Mouse (Mus musculus): ENCODE data around the gene Myo19. TPM values are rescaled to one million over a fixed set of nuclear protein-coding genes. Genes with fewer than 3 reads are reported as not detected.
"Not testable (repeated sequence)": the region's sequence is repeated elsewhere in the genome, so short reads cannot be mapped to it uniquely, and the experiment has no call there.

Gene Myo19
- polyA plus RNA-seq, 1 experiment from 2014 or later, result 8.2 TPM

- Histone ChIP-seq H3K9ac (peak overlapping the region; percentile 95), H3K36me3 (no peaks in the 10 kb centered on the region), H3K4me1 (peaks cover 14% of the 10 kb centered on the region), H3K9me3 (no peaks in the 10 kb centered on the region), H3K27me3 (replicated peaks) (no peaks in the 10 kb centered on the region), H3K4me3 (peak overlapping the region; percentile 91), H3K4me2 (replicated peaks) (peak overlapping the region; percentile 93), H3K27ac (0 out of 2 replicates have a peak overlapping the region, but pooled peaks have one; percentile 99)
- ATAC-seq (ENCODE audit: low FRiP score, low read depth), result no peak
- WGBS, result 77% methylated on average over 4 of the region's 4 CpGs
Observed at GRCm38 (mm10) chr11:84871548-84872069, 8.3 kb upstream of the Myo19 start.

DNA sequence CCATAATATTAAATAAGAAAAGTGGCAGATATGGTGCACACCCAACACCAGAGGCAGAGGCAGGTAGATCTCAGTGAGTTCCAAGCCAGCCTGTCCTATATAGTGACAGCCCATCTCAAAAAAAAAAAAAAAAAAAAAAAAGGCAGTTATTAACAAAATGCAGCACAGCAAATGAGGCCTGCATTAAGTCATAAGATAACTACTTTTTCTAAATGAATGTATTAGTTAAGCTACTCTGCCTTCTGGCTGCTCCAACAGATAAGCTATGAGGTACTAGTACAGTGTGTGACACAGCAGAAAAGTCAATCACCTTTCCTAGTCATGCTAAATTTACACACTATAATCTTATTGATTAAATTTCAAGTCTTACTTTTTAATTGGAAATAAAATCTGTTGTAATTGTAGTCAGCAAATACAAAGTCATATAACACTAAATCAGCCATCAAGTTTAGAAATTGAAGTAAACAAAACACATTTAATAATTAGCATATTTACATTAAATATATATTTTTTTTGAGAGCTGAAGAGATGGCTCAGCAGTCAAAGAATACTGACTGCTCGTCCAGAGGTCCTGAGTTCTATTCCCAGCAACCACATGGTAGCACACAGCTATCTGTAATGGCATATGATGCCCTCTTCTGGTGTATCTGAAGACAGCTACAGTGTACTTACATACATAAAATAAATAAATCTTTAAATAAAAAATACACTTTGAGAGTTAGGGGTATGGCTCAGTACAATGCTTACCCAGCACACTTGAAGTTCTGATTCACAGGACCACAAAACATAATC lies 6.7 kb upstream of the Myo19 start:
- Histone ChIP-seq H3K9me3 (no peaks in the 10 kb centered on the region), H3K4me3 (no peak overlapping the region), H3K27ac (no peak overlapping the region), H3K4me2 (replicated peaks) (no peak overlapping the region), H3K9ac (no peak overlapping the region), H3K27me3 (replicated peaks) (no peaks in the 10 kb centered on the region), H3K4me1 (peaks cover 7% of the 10 kb centered on the region), H3K36me3 (peaks cover 4% of the 10 kb centered on the region; the same call in 1 of the 2 replicates)
- no peak for ATAC-seq (ENCODE audit: low FRiP score, low read depth)
- 66% methylated on average over 1 of the region's 1 CpGs for WGBS

GRCm38 (mm10) chr11:84876020-84876419 lies 3.9 kb upstream of the Myo19 start:
- not testable (repeated sequence) for ATAC-seq (ENCODE audit: low FRiP score, low read depth); H3K36me3 ChIP-seq; H3K9ac ChIP-seq; H3K9me3 ChIP-seq; H3K4me2 ChIP-seq (replicated peaks); H3K27ac ChIP-seq; H3K27me3 ChIP-seq (replicated peaks); H3K4me3 ChIP-seq
- peaks cover 11% of the 10 kb centered on the region for H3K4me1 ChIP-seq
- WGBS, result 50% methylated on average over 1 of the region's 1 CpGs

- H3K27ac ChIP-seq, result 0 out of 2 replicates have a peak overlapping the region, but pooled peaks have one; percentile 57
- H3K4me1 ChIP-seq, result peaks cover 16% of the 10 kb centered on the region
- H3K9me3 ChIP-seq, result no peaks in the 10 kb centered on the region
- H3K4me3 ChIP-seq, result peak overlapping the region; percentile 89
- H3K9ac ChIP-seq, result peak overlapping the region; percentile 88
- ATAC-seq (ENCODE audit: low FRiP score, low read depth), result no peak
- no peaks in the 10 kb centered on the region for H3K27me3 ChIP-seq (replicated peaks)
- H3K4me2 ChIP-seq (replicated peaks), result peak overlapping the region; percentile 94
- WGBS, result 24% methylated on average over 7 of the region's 7 CpGs
- H3K36me3 ChIP-seq, result peaks cover 14% of the 10 kb centered on the region
Observed at GRCm38 (mm10) chr11:84879007-84879771, 759 bp upstream of the Myo19 start.

GRCm38 (mm10) chr11:84880465-84880961 lies 565 bp downstream of the Myo19 start:
- peaks cover 16% of the 10 kb centered on the region for H3K4me1 ChIP-seq
- peak overlapping the region; percentile 57 for H3K27ac ChIP-seq
- ATAC-seq (ENCODE audit: low FRiP score, low read depth), result peak; percentile 35
- H3K9me3 ChIP-seq, result no peaks in the 10 kb centered on the region
- peak overlapping the region; percentile 94 for H3K4me2 ChIP-seq (replicated peaks)
- H3K4me3 ChIP-seq, result peak overlapping the region; percentile 89
- under 1% methylated on average over 24 of the region's 24 CpGs for WGBS
- no peaks in the 10 kb centered on the region for H3K27me3 ChIP-seq (replicated peaks)
- peaks cover 27% of the 10 kb centered on the region for H3K36me3 ChIP-seq
- peak overlapping the region; percentile 88 for H3K9ac ChIP-seq

DNA sequence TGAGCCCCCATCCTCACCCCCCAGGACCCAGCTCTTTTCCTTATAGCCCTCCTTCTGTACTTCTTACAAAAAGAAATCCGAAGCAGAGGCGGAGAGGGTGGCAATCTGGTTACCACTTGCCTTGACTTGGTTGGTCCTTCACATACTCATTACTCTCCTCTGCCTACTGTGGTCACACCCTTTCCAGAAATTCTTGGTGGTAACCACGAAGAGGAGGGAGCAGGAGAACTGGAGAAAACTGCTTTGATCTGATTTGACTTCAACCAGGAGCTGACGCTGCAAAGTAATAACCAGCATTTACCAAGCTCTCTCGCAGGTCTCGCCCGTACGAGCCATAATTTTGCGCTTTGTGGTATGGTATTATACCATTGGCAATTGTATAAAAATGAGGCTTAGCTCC lies 1.0 kb downstream of the Myo19 start:
- H3K27ac ChIP-seq, result 0 out of 2 replicates have a peak overlapping the region, but pooled peaks have one; percentile 57
- peaks cover 16% of the 10 kb centered on the region for H3K4me1 ChIP-seq
- peak overlapping the region; percentile 94 for H3K4me2 ChIP-seq (replicated peaks)
- H3K27me3 ChIP-seq (replicated peaks), result no peaks in the 10 kb centered on the region
- no peaks in the 10 kb centered on the region for H3K9me3 ChIP-seq
- H3K9ac ChIP-seq, result peak overlapping the region; percentile 88
- ATAC-seq (ENCODE audit: low FRiP score, low read depth), result no peak
- WGBS, result 59% methylated on average over 9 of the region's 9 CpGs
- peaks cover 30% of the 10 kb centered on the region for H3K36me3 ChIP-seq
- H3K4me3 ChIP-seq, result peak overlapping the region; percentile 89

DNA sequence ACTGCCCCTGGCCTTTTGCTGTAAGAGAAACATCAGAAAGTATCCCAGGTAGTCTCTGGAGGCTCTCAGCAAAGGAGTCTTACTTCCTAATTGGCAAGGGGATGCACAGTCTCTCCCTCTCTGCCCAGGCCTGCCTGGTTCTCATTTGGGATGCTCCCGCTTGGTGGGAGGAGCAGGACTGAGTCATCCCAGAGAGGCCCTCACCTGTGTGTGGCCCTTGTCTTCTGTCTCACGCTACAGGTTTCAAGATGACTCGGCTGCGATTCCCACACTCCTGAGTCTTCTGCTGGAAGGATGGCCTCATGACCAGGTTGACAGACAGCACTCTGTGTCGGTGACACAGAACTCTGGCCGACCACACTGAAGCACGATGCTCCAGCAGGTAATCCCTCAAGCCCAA lies 2.4 kb downstream of the Myo19 start:
- Histone ChIP-seq H3K9me3 (no peaks in the 10 kb centered on the region), H3K4me2 (replicated peaks) (no peak overlapping the region), H3K27me3 (replicated peaks) (no peaks in the 10 kb centered on the region), H3K36me3 (peaks cover 39% of the 10 kb centered on the region), H3K4me3 (no peak overlapping the region), H3K27ac (no peak overlapping the region), H3K4me1 (peaks cover 16% of the 10 kb centered on the region), H3K9ac (no peak overlapping the region)
- no peak for ATAC-seq (ENCODE audit: low FRiP score, low read depth)
- WGBS, result 94% methylated on average over 7 of the region's 7 CpGs

DNA sequence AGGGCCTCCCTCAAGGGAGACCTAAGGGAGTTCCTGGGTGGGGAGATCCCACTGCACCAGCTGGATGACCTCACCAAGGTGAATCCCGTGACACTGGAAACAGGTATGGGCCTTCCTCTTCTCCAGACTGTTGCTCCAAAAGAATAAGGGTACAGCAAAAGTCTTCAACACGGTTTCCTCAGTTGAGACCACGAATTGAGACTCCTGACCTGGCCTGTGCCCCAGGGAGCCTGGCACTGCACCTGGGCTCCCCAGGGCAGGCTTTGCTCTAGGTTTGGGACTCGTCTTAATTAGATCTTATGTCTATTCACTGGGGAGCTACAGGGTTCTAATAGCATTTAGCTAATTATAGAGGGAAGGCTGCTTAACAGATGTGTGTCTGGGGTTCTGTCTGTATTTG lies 5.3 kb downstream of the Myo19 start:
- no peaks in the 10 kb centered on the region for H3K9me3 ChIP-seq
- 89% methylated on average over 4 of the region's 4 CpGs for WGBS
- H3K9ac ChIP-seq, result no peak overlapping the region
- H3K4me2 ChIP-seq (replicated peaks), result no peak overlapping the region
- H3K36me3 ChIP-seq, result peaks cover 58% of the 10 kb centered on the region
- no peak overlapping the region for H3K27ac ChIP-seq
- peaks cover 10% of the 10 kb centered on the region for H3K4me1 ChIP-seq
- no peak for ATAC-seq (ENCODE audit: low FRiP score, low read depth)
- H3K4me3 ChIP-seq, result no peak overlapping the region
- H3K27me3 ChIP-seq (replicated peaks), result no peaks in the 10 kb centered on the region

DNA sequence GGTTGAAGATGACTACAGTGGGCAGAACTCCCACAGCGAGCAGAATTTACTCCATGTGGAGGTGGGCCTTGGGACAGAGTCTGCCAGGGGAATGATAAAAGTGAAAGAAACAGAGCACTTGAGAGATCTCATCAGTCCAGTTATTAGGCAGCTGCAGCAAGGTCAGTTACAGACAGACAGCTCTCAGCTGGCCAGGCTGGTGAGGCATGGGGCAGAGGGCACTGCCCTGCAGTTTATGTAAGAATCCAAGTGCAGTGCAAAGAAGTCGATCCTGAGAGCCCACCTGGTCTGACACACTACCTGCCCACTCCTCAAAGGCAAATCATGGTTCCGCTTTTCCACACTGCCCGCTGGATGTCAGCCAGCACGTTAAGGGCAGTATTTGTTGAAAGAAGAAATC lies 6.3 kb downstream of the Myo19 start:
- no peaks in the 10 kb centered on the region for H3K27me3 ChIP-seq (replicated peaks)
- peaks cover 3% of the 10 kb centered on the region for H3K4me1 ChIP-seq
- H3K9me3 ChIP-seq, result no peaks in the 10 kb centered on the region
- no peak for ATAC-seq (ENCODE audit: low FRiP score, low read depth)
- no peak overlapping the region for H3K4me2 ChIP-seq (replicated peaks)
- WGBS, result 93% methylated on average over 5 of the region's 5 CpGs
- no peak overlapping the region for H3K4me3 ChIP-seq
- H3K36me3 ChIP-seq, result peaks cover 62% of the 10 kb centered on the region
- H3K9ac ChIP-seq, result no peak overlapping the region
- no peak overlapping the region for H3K27ac ChIP-seq

GRCm38 (mm10) chr11:84886767-84887511 lies 7.0 kb downstream of the Myo19 start:
- 91% methylated on average over 11 of the region's 11 CpGs for WGBS
- no peak for ATAC-seq (ENCODE audit: low FRiP score, low read depth)
- Histone ChIP-seq H3K4me1 (no peaks in the 10 kb centered on the region), H3K27me3 (replicated peaks) (no peaks in the 10 kb centered on the region), H3K36me3 (peaks cover 69% of the 10 kb centered on the region), H3K9me3 (no peaks in the 10 kb centered on the region), H3K4me2 (replicated peaks) (no peak overlapping the region), H3K9ac (no peak overlapping the region), H3K27ac (no peak overlapping the region), H3K4me3 (no peak overlapping the region)

GRCm38 (mm10) chr11:84888025-84888424 lies 8.1 kb downstream of the Myo19 start:
- no peak overlapping the region for H3K4me3 ChIP-seq
- H3K4me1 ChIP-seq, result no peaks in the 10 kb centered on the region
- 97% methylated on average over 8 of the region's 8 CpGs for WGBS
- H3K9ac ChIP-seq, result no peak overlapping the region
- no peak overlapping the region for H3K4me2 ChIP-seq (replicated peaks)
- H3K27me3 ChIP-seq (replicated peaks), result no peaks in the 10 kb centered on the region
- H3K36me3 ChIP-seq, result peaks cover 80% of the 10 kb centered on the region
- no peak for ATAC-seq (ENCODE audit: low FRiP score, low read depth)
- H3K27ac ChIP-seq, result no peak overlapping the region
- no peaks in the 10 kb centered on the region for H3K9me3 ChIP-seq

All from neural tube, embryonic 12.5 days (tissue).